Mouse (Mus musculus) midbrain, embryonic 14.5 days (tissue): ENCODE results near the gene Pcnx. TPM values are rescaled to one million over a fixed set of nuclear protein-coding genes. Genes with fewer than 3 reads are reported as not detected.

ENCODE experiments used
- ATAC-seq: fragments of 200-750 bp; cut with Nextera tagmentation; 2 replicates; pipeline ENCODE4 v1.8.0; 2017; ENCODE audit warnings: moderate number of reproducible peaks, moderate library complexity; ENCODE audit not compliant: low FRiP score, low TSS enrichment
- DNase-seq: peaks from one replicate; pipeline ENCODE4 v3.0.0-alpha.2; 2015
- H3K27ac ChIP-seq: fragments of 300-500 bp; sonication (generic); replicated peaks from 2 replicates; pipeline ENCODE4 v1.5.1; 2014; ENCODE audit warnings: mild to moderate bottlenecking, low read depth, low read length, moderate library complexity
- H3K27me3 ChIP-seq: fragments of 300-500 bp; sonication (generic); 2 replicates; pipeline ENCODE4 v1.6.1; 2014; ENCODE audit warnings: low read length, control low read depth, mixed read lengths; ENCODE audit not compliant: control insufficient read depth, insufficient read depth
- H3K36me3 ChIP-seq: fragments of 300-500 bp; sonication (generic); 2 replicates; pipeline ENCODE4 v1.6.1; 2014; ENCODE audit warnings: low read length, control low read depth; ENCODE audit not compliant: control insufficient read depth, insufficient read depth
- H3K4me1 ChIP-seq: fragments of 300-500 bp; sonication (generic); 2 replicates; pipeline ENCODE4 v1.6.1; 2014; ENCODE audit warnings: mild to moderate bottlenecking, antibody characterized with exemption, low read length, control low read depth; ENCODE audit not compliant: control insufficient read depth, insufficient read depth
- H3K4me2 ChIP-seq: fragments of 300-500 bp; sonication (generic); 2 replicates; pipeline ENCODE4 v1.6.1; 2014; ENCODE audit warnings: mild to moderate bottlenecking, low read length, moderate library complexity
- H3K4me3 ChIP-seq: fragments of 300-500 bp; sonication (generic); replicated peaks from 2 replicates; pipeline ENCODE4 v1.5.1; 2014; ENCODE audit warnings: low read depth, low read length
- H3K9ac ChIP-seq: fragments of 300-500 bp; sonication (generic); replicated peaks from 2 replicates; pipeline ENCODE4 v1.6.1; 2014; ENCODE audit warnings: mild to moderate bottlenecking, low read length, moderate library complexity
- H3K9me3 ChIP-seq: fragments of 300-500 bp; sonication (generic); 2 replicates; pipeline ENCODE4 v1.6.1; 2016; ENCODE audit warnings: low read length, control low read depth, mixed read lengths; ENCODE audit not compliant: control insufficient read depth
- WGBS: fragments of 180-500 bp; shearing (Covaris S2); extraction: QIAGEN DNeasy Blood & Tissue Kit; methylation state at CpG from one replicate; pipeline ENCODE4 v1.1.7; 2014; 5-methylcytosine and 5-hydroxymethylcytosine counted together
- polyA plus RNA-seq: library from polyadenylated mRNA; unstranded; fragments of >200 nt; fragmentation: Nextera tagmentation; extraction: Ambion mirVana; gene quantifications from 2 replicates; pipeline ENCODE4 v1.2.1, GENCODE M21; 2014

Pcnx gene
- polyA plus RNA-seq, 1 experiment from 2014 or later, result 16.5 TPM

DNA sequence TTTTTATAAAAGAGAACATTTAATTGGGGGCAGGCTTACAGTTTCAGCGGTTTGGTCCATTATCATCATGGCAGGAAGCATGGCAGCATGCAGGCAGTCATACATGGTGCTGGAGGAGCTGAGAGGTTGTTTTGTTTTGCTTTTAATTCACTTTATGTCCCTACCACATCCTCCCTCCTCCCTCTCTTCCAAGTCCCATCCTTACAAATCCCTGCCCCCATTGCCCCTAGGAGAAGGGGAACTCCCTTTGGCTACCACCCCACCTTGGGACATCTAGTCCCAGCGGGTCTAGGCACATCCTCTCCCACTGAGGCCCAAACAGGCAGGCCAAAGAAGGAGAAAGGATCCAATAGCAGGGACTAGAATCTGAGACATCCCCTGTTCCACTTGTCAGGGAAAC lies 44.6 kb downstream of the Pcnx start:
- DNase-seq (no peak), ATAC-seq (no peak)
- peaks cover 4% of the 10 kb centered on the region for H3K36me3 ChIP-seq
- H3K9ac ChIP-seq, result no peak overlapping the region
- H3K27me3 ChIP-seq, result no peaks in the 10 kb centered on the region
- 91% methylated on average over 2 of the region's 2 CpGs for WGBS
- no peaks in the 10 kb centered on the region for H3K4me1 ChIP-seq
- no peaks in the 10 kb centered on the region for H3K9me3 ChIP-seq
- no peak overlapping the region for H3K4me3 ChIP-seq
- H3K4me2 ChIP-seq, result no peak overlapping the region
- no peak overlapping the region for H3K27ac ChIP-seq

DNA sequence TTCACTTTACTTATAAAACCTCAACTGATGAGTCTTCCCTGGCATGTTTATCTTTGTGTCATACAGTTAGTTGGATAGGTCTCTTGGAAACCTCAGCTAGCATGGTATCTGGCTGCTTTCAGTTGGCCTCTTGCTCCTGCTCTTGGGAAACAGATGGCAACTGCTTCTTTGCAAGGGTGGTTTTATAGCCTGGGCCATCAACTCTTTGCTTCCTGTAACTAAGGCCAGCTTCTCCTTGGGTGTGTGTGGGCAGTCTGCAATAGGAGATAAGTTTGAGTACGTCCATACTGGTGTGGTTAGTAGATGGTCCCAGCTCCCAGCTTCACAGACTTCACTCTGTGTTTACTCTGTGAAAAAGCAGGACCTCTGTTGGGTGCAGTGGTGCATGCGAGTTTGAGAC lies 46.0 kb downstream of the Pcnx start:
- ATAC-seq (no peak), DNase-seq (no peak)
- Histone ChIP-seq H3K4me2 (no peak overlapping the region), H3K36me3 (peaks cover 4% of the 10 kb centered on the region), H3K4me1 (no peaks in the 10 kb centered on the region), H3K27me3 (no peaks in the 10 kb centered on the region), H3K9ac (no peak overlapping the region), H3K27ac (no peak overlapping the region), H3K9me3 (no peaks in the 10 kb centered on the region), H3K4me3 (no peak overlapping the region)
- 93% methylated on average over 2 of the region's 2 CpGs for WGBS

DNA sequence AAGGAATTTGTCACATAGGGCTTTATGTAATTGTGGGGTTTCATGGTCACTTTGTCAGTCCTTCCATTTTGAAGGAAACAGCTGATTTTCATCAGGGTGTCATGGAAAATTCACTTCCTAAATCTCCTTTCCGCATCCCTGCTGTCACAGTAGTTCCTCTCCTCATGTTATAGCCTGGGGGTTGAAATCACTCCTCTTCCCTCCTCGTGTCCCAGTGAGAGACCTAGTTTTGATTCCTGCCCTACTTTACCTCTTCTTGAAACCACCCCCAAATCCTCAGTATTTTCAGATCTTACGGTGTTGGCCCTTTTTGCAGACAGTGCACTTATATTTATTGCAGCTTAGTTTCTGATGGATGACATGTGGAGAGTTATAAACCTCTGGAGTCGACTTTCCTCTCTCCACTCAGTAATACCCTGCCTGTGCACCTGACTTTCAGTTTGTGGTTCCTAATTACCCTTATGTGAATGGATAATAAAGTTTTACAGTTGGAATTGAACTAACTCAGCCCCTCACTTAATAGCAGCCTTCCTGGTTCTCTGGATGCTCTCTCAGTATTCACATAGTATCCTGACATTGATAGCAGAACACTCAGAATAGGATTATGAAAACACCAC lies 48.0 kb downstream of the Pcnx start:
- Histone ChIP-seq H3K27me3 (no peaks in the 10 kb centered on the region), H3K36me3 (peaks cover 4% of the 10 kb centered on the region), H3K4me2 (no peak overlapping the region), H3K9me3 (no peaks in the 10 kb centered on the region), H3K27ac (no peak overlapping the region), H3K4me1 (no peaks in the 10 kb centered on the region), H3K9ac (no peak overlapping the region), H3K4me3 (no peak overlapping the region)
- ATAC-seq (no peak), DNase-seq (no peak)
- 56% methylated on average over 4 of the region's 4 CpGs for WGBS

DNA sequence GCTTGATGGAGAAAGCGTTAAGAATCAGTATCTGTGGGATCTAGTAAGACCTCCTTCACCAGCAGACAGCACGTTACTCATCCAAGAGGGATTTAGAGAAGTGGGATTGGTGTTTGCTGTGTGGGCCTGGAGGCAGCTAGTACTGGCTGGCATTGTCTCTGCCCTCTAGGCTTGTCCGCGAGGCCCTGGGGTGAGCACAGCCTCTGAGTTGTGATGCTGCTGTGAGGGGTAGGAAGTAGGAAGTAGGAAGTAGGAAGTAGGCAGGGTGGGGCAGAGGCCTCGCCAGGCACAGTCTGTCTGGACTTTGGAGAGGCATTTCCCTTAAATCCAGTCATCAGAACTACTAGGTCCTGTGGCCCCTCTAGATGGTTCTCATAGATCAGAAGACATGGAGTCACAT lies 50.6 kb downstream of the Pcnx start:
- H3K27me3 ChIP-seq, result no peaks in the 10 kb centered on the region
- peaks cover 10% of the 10 kb centered on the region for H3K36me3 ChIP-seq
- 82% methylated on average over 5 of the region's 5 CpGs for WGBS
- H3K27ac ChIP-seq, result no peak overlapping the region
- H3K4me1 ChIP-seq, result no peaks in the 10 kb centered on the region
- H3K4me3 ChIP-seq, result no peak overlapping the region
- no peak overlapping the region for H3K9ac ChIP-seq
- no peak overlapping the region for H3K4me2 ChIP-seq
- ATAC-seq (no peak), DNase-seq (no peak)
- H3K9me3 ChIP-seq, result no peaks in the 10 kb centered on the region

DNA sequence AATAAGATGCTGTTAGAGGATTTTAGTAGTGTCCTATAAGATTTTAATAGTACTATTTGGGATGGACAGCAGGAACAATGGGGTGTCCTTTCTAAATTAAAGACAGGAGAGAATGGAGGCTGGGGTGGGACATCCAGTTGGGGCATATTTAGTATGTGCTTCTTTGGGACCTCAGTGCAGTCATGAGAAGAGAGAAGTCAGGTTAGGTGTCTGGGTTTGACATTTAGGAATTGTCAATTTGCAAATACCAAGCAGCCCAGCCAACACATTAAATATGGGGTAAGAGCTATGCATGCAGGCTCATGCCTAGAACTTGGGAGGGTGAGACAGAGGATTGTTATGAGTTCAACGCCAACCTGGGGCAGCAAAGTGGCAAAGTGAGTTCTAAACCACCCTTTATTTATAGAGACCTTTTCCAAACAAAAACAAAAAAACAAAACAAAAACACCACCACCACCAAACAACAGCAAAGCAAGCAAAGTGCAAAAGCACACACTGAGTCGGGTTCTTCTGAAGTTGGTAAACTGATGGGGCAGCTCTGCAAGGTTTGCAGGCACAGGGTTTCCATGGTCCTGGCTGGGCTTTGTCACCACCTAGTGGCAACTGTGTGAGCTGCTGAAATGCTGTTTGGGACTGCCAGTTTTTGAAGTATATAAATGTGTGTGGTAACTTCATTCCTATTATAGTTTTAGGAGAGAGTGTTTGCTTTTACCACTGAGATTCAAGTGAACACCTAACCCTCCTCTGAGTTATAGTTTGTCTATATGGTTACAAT lies 55.5 kb downstream of the Pcnx start:
- no peak overlapping the region for H3K4me2 ChIP-seq
- WGBS, result 59% methylated on average over 2 of the region's 2 CpGs
- H3K9ac ChIP-seq, result no peak overlapping the region
- no peaks in the 10 kb centered on the region for H3K9me3 ChIP-seq
- no peak for ATAC-seq
- DNase-seq, result peak; percentile 88
- no peak overlapping the region for H3K4me3 ChIP-seq
- no peak overlapping the region for H3K27ac ChIP-seq
- no peaks in the 10 kb centered on the region for H3K4me1 ChIP-seq
- H3K27me3 ChIP-seq, result no peaks in the 10 kb centered on the region
- peaks cover 35% of the 10 kb centered on the region for H3K36me3 ChIP-seq

DNA sequence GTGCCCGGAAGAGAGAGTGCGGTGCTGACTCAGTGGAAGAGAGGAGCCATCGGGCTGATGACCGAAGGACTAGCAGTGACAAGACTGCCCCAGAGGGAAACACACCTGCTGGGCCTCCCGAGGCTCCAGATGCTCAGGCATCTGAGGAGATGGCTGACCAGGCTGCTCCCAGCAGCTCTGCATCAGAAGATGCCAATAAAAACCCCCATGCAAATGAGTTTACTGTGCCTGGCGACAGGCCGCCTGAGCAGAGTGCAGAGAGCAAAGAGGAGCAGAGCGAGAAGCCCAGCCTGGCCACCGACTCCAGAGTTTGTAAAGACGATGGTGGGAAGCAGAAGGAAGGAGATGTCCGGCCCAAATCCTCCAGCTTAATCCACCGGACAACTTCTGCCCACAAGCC lies 58.5 kb downstream of the Pcnx start:
- no peak overlapping the region for H3K9ac ChIP-seq
- H3K4me2 ChIP-seq, result no peak overlapping the region
- no peaks in the 10 kb centered on the region for H3K27me3 ChIP-seq
- H3K27ac ChIP-seq, result no peak overlapping the region
- H3K4me1 ChIP-seq, result no peaks in the 10 kb centered on the region
- peaks cover 33% of the 10 kb centered on the region for H3K36me3 ChIP-seq
- WGBS, result 90% methylated on average over 12 of the region's 12 CpGs
- no peaks in the 10 kb centered on the region for H3K9me3 ChIP-seq
- H3K4me3 ChIP-seq, result no peak overlapping the region
- ATAC-seq, result no peak
- no peak for DNase-seq

DNA sequence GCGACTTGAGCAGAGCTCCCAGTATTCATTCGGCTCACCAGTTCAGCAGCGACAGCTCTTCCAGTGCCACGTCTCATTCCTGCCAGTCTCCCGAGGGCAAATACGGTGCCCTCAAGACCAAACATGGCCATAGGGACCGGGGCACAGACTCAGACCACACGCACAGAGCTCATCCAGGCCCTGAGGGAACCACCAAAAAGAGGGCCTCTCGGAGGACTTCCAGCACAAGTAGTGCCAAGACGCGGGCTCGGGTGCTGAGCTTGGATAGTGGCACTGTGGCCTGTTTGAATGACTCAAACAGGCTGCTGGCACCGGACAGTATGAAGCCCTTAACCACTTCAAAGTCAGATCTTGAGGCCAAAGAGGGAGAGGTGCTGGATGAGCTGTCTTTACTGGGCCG lies 59.1 kb downstream of the Pcnx start:
- 95% methylated on average over 14 of the region's 14 CpGs for WGBS
- Histone ChIP-seq H3K27me3 (no peaks in the 10 kb centered on the region), H3K4me1 (no peaks in the 10 kb centered on the region), H3K4me2 (no peak overlapping the region), H3K9me3 (no peaks in the 10 kb centered on the region), H3K4me3 (no peak overlapping the region), H3K27ac (no peak overlapping the region), H3K36me3 (peaks cover 29% of the 10 kb centered on the region), H3K9ac (no peak overlapping the region)
- DNase-seq, result no peak
- ATAC-seq, result no peak

DNA sequence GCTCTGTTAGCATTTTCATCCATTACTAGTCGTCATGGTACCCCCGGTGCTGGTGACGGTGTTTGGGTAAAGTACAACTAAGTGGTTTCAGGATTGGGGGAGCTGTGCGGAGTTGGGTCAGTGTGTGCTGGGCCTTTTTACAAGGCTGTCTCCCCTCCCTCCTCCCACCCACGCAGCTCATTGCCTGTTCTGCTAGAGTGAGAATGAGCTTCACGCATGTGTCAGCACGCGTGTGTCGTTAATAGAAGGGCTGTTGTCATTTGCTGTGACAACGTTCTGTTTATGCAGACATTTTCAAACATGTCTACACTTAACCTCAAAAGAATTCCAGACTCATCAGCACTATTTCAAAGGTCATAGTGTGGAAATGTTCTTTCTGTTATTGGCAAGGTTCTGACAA lies 60.2 kb downstream of the Pcnx start:
- Histone ChIP-seq H3K27me3 (no peaks in the 10 kb centered on the region), H3K9ac (no peak overlapping the region), H3K27ac (no peak overlapping the region), H3K4me1 (no peaks in the 10 kb centered on the region), H3K4me3 (no peak overlapping the region), H3K9me3 (no peaks in the 10 kb centered on the region), H3K36me3 (peaks cover 29% of the 10 kb centered on the region), H3K4me2 (no peak overlapping the region)
- no peak for ATAC-seq
- no peak for DNase-seq
- WGBS, result 90% methylated on average over 10 of the region's 10 CpGs

DNA sequence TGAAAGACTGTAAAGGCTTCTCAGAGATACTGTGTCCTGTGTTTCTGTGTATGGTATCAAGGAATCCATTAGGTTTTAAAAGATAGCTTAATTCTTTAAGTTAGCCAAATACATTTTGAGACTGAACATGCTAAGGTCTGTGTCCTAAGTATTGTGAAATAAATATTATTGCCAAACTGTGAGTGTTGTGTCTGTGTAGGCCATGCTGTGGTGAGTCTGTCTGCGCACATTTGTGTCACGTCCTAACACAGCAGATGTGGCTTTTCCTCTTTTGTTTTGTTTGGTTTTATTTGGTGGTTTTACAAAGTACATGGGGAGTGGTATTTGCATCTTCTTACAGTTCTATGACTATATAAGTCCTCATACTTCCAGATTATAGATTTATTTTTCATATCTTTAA lies 60.8 kb downstream of the Pcnx start:
- no peak overlapping the region for H3K27ac ChIP-seq

More for the DNA sequence above, 60.8 kb downstream of the Pcnx start:
- DNase-seq, result no peak
- WGBS, result 93% methylated on average over 2 of the region's 2 CpGs
- Histone ChIP-seq H3K9me3 (no peaks in the 10 kb centered on the region), H3K4me3 (no peak overlapping the region), H3K36me3 (peaks cover 29% of the 10 kb centered on the region), H3K4me1 (no peaks in the 10 kb centered on the region), H3K4me2 (no peak overlapping the region), H3K9ac (no peak overlapping the region), H3K27me3 (no peaks in the 10 kb centered on the region)
- no peak for ATAC-seq
